Mouse (Mus musculus) heart, postnatal 0 days (tissue): ENCODE measurements around the gene Tmem151b. TPM values are rescaled to one million over a fixed set of nuclear protein-coding genes. Genes with fewer than 3 reads are reported as not detected.

Experiments used
- ATAC-seq: fragments of 200-750 bp; cut with Nextera tagmentation; 2 replicates; pipeline ENCODE4 v1.8.0; 2017; ENCODE audit warnings: low read depth, moderate number of reproducible peaks, moderate library complexity; ENCODE audit not compliant: insufficient read depth
- DNase-seq: peaks from one replicate; pipeline ENCODE4 v3.0.0-alpha.2; 2016; ENCODE audit warnings: low spot score
- H3K27ac ChIP-seq: fragments of 300-500 bp; sonication (generic); 2 replicates; pipeline ENCODE4 v1.5.1; 2014; ENCODE audit warnings: low read depth, mild to moderate bottlenecking
- H3K27me3 ChIP-seq: fragments of 300-500 bp; sonication (generic); 2 replicates; pipeline ENCODE4 v1.6.1; 2014; ENCODE audit warnings: low read length, mixed read lengths; ENCODE audit not compliant: control insufficient read depth, insufficient read depth
- H3K36me3 ChIP-seq: fragments of 300-500 bp; sonication (generic); replicated peaks from 2 replicates; pipeline ENCODE4 v1.6.1; 2014; ENCODE audit warnings: low read length, mixed read lengths; ENCODE audit not compliant: control insufficient read depth, insufficient read depth
- H3K4me1 ChIP-seq: fragments of 300-500 bp; sonication (generic); 2 replicates; pipeline ENCODE4 v1.6.1; 2014; ENCODE audit warnings: antibody characterized with exemption; ENCODE audit not compliant: control insufficient read depth, insufficient read depth
- H3K4me2 ChIP-seq: fragments of 300-500 bp; sonication (generic); 2 replicates; pipeline ENCODE4 v1.6.1; 2014; ENCODE audit warnings: low read depth, mild to moderate bottlenecking, low read length, moderate library complexity
- H3K4me3 ChIP-seq: fragments of 300-500 bp; sonication (generic); 2 replicates; pipeline ENCODE4 v1.5.1; 2014; ENCODE audit warnings: low read depth, low read length
- H3K9ac ChIP-seq: fragments of 300-500 bp; sonication (generic); replicated peaks from 2 replicates; pipeline ENCODE4 v1.6.1; 2014; ENCODE audit warnings: low read depth, low read length, mixed read lengths
- H3K9me3 ChIP-seq: fragments of 300-500 bp; sonication (generic); replicated peaks from 2 replicates; pipeline ENCODE4 v1.6.1; 2016; ENCODE audit warnings: low read length; ENCODE audit not compliant: control insufficient read depth
- CTCF ChIP-seq: IDR thresholded peaks from 2 replicates; pipeline ENCODE4 v1.5.1; 2016; ENCODE audit warnings: antibody characterized with exemption, control low read depth, low read depth
- EP300 ChIP-seq: IDR thresholded peaks from 2 replicates; pipeline ENCODE4 v1.6.1; 2016; ENCODE audit warnings: antibody characterized with exemption, low read depth
- WGBS: fragments of 180-500 bp; shearing (Covaris S2); extraction: QIAGEN DNeasy Blood & Tissue Kit; methylation state at CpG from one replicate; pipeline ENCODE4 v1.1.7; 2014; 5-methylcytosine and 5-hydroxymethylcytosine counted together
- polyA plus RNA-seq: library from polyadenylated mRNA; unstranded; fragments of >200 nt; fragmentation: Nextera tagmentation; extraction: Ambion mirVana; gene quantifications from 2 replicates; pipeline ENCODE4 v1.2.1, GENCODE M21; 2015
- total RNA-seq: library from RNA; depleted of rRNA; stranded (reverse); fragments of >200 nt; gene quantifications from 2 replicates; pipeline ENCODE4 v1.2.3, GENCODE M21; 2014; ENCODE audit warnings: low replicate concordance

Gene Tmem151b
- total and polyA plus RNA-seq, 2 experiments from 2014 or later: 0.04 to 0.95 TPM

GRCm38 (mm10) chr17:45559732-45560525 lies 10.5 kb upstream of the Tmem151b start:
- Histone ChIP-seq H3K4me3 (no peak overlapping the region), H3K36me3 (no peaks in the 10 kb centered on the region), H3K4me2 (no peak overlapping the region), H3K9ac (no peak overlapping the region), H3K4me1 (peaks cover 15% of the 10 kb centered on the region), H3K27me3 (peaks cover 11% of the 10 kb centered on the region), H3K9me3 (no peaks in the 10 kb centered on the region), H3K27ac (no peak overlapping the region)
- no peak for TF ChIP-seq CTCF
- TF ChIP-seq EP300: no peak
- WGBS: 84% methylated on average over 15 of the region's 15 CpGs
- DNase-seq (no peak), ATAC-seq (no peak)

GRCm38 (mm10) chr17:45557998-45558862 lies 8.8 kb upstream of the Tmem151b start:
- TF ChIP-seq EP300 (no peak), CTCF (no peak)
- H3K27ac ChIP-seq: no peak overlapping the region
- no peak overlapping the region; the same call in 1 of the 2 replicates for H3K9ac ChIP-seq
- DNase-seq (no peak), ATAC-seq (no peak)
- peaks cover 5% of the 10 kb centered on the region; the same call in 1 of the 2 replicates for H3K4me1 ChIP-seq
- H3K27me3 ChIP-seq: peaks cover 11% of the 10 kb centered on the region
- 50% methylated on average over 16 of the region's 16 CpGs for WGBS
- no peak overlapping the region; the same call in 1 of the 2 replicates for H3K4me3 ChIP-seq
- H3K9me3 ChIP-seq: no peaks in the 10 kb centered on the region
- peak overlapping the region; percentile 93 for H3K4me2 ChIP-seq
- no peaks in the 10 kb centered on the region for H3K36me3 ChIP-seq

GRCm38 (mm10) chr17:45557246-45557824 lies 7.9 kb upstream of the Tmem151b start:
- no peak for TF ChIP-seq CTCF
- no peak for TF ChIP-seq EP300
- no peak overlapping the region for H3K27ac ChIP-seq
- H3K4me3 ChIP-seq: peak overlapping the region; percentile 71; the same call in 1 of the 2 replicates
- no peak overlapping the region for H3K9ac ChIP-seq
- 58% methylated on average over 7 of the region's 7 CpGs for WGBS
- H3K36me3 ChIP-seq: no peaks in the 10 kb centered on the region
- no peak for DNase-seq
- peak overlapping the region; percentile 93 for H3K4me2 ChIP-seq
- H3K9me3 ChIP-seq: no peaks in the 10 kb centered on the region
- peaks cover 11% of the 10 kb centered on the region for H3K27me3 ChIP-seq
- H3K4me1 ChIP-seq: peaks cover 5% of the 10 kb centered on the region; the same call in 1 of the 2 replicates
- ATAC-seq: no peak

GRCm38 (mm10) chr17:45556514-45557245 lies 7.2 kb upstream of the Tmem151b start:
- H3K27me3 ChIP-seq: peaks cover 11% of the 10 kb centered on the region
- no peak for DNase-seq
- H3K4me2 ChIP-seq: peak overlapping the region; percentile 93
- peak overlapping the region; percentile 71 for H3K4me3 ChIP-seq
- H3K9me3 ChIP-seq: no peaks in the 10 kb centered on the region
- 64% methylated on average over 3 of the region's 3 CpGs for WGBS
- no peak for ATAC-seq
- H3K9ac ChIP-seq: no peak overlapping the region
- peaks cover 5% of the 10 kb centered on the region; the same call in 1 of the 2 replicates for H3K4me1 ChIP-seq
- no peak overlapping the region for H3K27ac ChIP-seq
- H3K36me3 ChIP-seq: no peaks in the 10 kb centered on the region
- TF ChIP-seq EP300 (no peak), CTCF (no peak)

GRCm38 (mm10) chr17:45556107-45556489 lies 6.6 kb upstream of the Tmem151b start:
- no peak for TF ChIP-seq EP300
- no peak for TF ChIP-seq CTCF
- peak overlapping the region; percentile 51 for H3K9ac ChIP-seq
- H3K36me3 ChIP-seq: no peaks in the 10 kb centered on the region
- H3K27ac ChIP-seq: no peak overlapping the region
- WGBS: 2% methylated on average over 14 of the region's 14 CpGs
- ATAC-seq (no peak), DNase-seq (no peak)
- peak overlapping the region; percentile 93 for H3K4me2 ChIP-seq
- peaks cover 17% of the 10 kb centered on the region for H3K27me3 ChIP-seq
- H3K9me3 ChIP-seq: no peaks in the 10 kb centered on the region
- peak overlapping the region; percentile 71 for H3K4me3 ChIP-seq
- H3K4me1 ChIP-seq: peaks cover 5% of the 10 kb centered on the region; the same call in 1 of the 2 replicates
